Mouse (Mus musculus) heart, embryonic 10.5 days (tissue): Measurements from ENCODE around the gene Cyp2s1. TPM values are rescaled to one million over a fixed set of nuclear protein-coding genes. Genes with fewer than 3 reads are reported as not detected.

Source experiments
- DNase-seq: peaks from one replicate; pipeline ENCODE4 v3.0.0-alpha.2; 2017; ENCODE audit warnings: low spot score
- H3K27ac ChIP-seq: fragments of 300-500 bp; sonication (generic); 2 replicates; pipeline ENCODE4 v1.5.1; 2016; ENCODE audit warnings: mild to moderate bottlenecking
- H3K27me3 ChIP-seq: fragments of 300-500 bp; sonication (generic); 2 replicates; pipeline ENCODE4 v1.6.1; 2016; ENCODE audit warnings: mild to moderate bottlenecking; ENCODE audit not compliant: poor library complexity, insufficient read depth, severe bottlenecking
- H3K36me3 ChIP-seq: fragments of 300-500 bp; sonication (generic); 2 replicates; pipeline ENCODE4 v1.6.1; 2016; ENCODE audit warnings: mild to moderate bottlenecking, moderate library complexity
- H3K4me1 ChIP-seq: fragments of 300-500 bp; sonication (generic); 2 replicates; pipeline ENCODE4 v1.6.1; 2016; ENCODE audit warnings: mild to moderate bottlenecking
- H3K4me3 ChIP-seq: fragments of 300-500 bp; sonication (generic); 2 replicates; pipeline ENCODE4 v1.5.1; 2016; ENCODE audit warnings: mild to moderate bottlenecking, moderate library complexity
- H3K9me3 ChIP-seq: fragments of 300-500 bp; sonication (generic); 2 replicates; pipeline ENCODE4 v1.6.1; 2016; ENCODE audit warnings: mild to moderate bottlenecking, moderate library complexity
- WGBS: fragments of 180-500 bp; shearing (Covaris S2); methylation state at CpG from one replicate; pipeline ENCODE4 v1.1.7; 2016; 5-methylcytosine and 5-hydroxymethylcytosine counted together
- polyA plus RNA-seq: library from polyadenylated mRNA; unstranded; fragments of >200 nt; fragmentation: Nextera tagmentation; extraction: Ambion mirVana; gene quantifications from 2 replicates; pipeline ENCODE4 v1.2.1, GENCODE M21; 2016

Cyp2s1 gene
- polyA plus RNA-seq, 1 experiment from 2014 or later, result 5.5 TPM

- Histone ChIP-seq H3K4me3 (no peak overlapping the region), H3K36me3 (no peaks in the 10 kb centered on the region), H3K27ac (no peak overlapping the region), H3K9me3 (no peaks in the 10 kb centered on the region), H3K27me3 (no peaks in the 10 kb centered on the region), H3K4me1 (peaks cover 3% of the 10 kb centered on the region; the same call in 1 of the 2 replicates)
- DNase-seq, result peak; percentile 61
- WGBS, result 76% methylated on average over 10 of the region's 10 CpGs
Measured at GRCm38 (mm10) chr7:25835188-25835891, 18.6 kb upstream of the Cyp2s1 start.

- Histone ChIP-seq H3K27ac (no peak overlapping the region), H3K4me1 (peaks cover 7% of the 10 kb centered on the region; the same call in 1 of the 2 replicates), H3K9me3 (no peaks in the 10 kb centered on the region), H3K36me3 (no peaks in the 10 kb centered on the region), H3K27me3 (no peaks in the 10 kb centered on the region), H3K4me3 (no peak overlapping the region)
- 76% methylated on average over 10 of the region's 10 CpGs for WGBS
- peak; percentile 52 for DNase-seq
Measured at GRCm38 (mm10) chr7:25831557-25832530, 15.1 kb upstream of the Cyp2s1 start.

- Histone ChIP-seq H3K4me3 (no peak overlapping the region), H3K27me3 (no peaks in the 10 kb centered on the region), H3K9me3 (no peaks in the 10 kb centered on the region), H3K27ac (0 out of 2 replicates have a peak overlapping the region, but pooled peaks have one; percentile 36), H3K36me3 (no peaks in the 10 kb centered on the region), H3K4me1 (peaks cover 7% of the 10 kb centered on the region; the same call in 1 of the 2 replicates)
- WGBS, result 42% methylated on average over 2 of the region's 2 CpGs
- DNase-seq, result peak; percentile 31
Measured at GRCm38 (mm10) chr7:25830251-25830650, 13.5 kb upstream of the Cyp2s1 start.

GRCm38 (mm10) chr7:25827199-25827598 is 10.5 kb upstream of the Cyp2s1 start:
- no peak for DNase-seq
- Histone ChIP-seq H3K36me3 (no peaks in the 10 kb centered on the region), H3K4me3 (no peak overlapping the region), H3K9me3 (no peaks in the 10 kb centered on the region), H3K4me1 (peaks cover 7% of the 10 kb centered on the region; the same call in 1 of the 2 replicates), H3K27me3 (no peaks in the 10 kb centered on the region), H3K27ac (no peak overlapping the region)
- 51% methylated on average over 3 of the region's 3 CpGs for WGBS

- no peak for DNase-seq
- Histone ChIP-seq H3K4me1 (peaks cover 7% of the 10 kb centered on the region; the same call in 1 of the 2 replicates), H3K27ac (no peak overlapping the region), H3K4me3 (no peak overlapping the region), H3K27me3 (no peaks in the 10 kb centered on the region), H3K36me3 (no peaks in the 10 kb centered on the region), H3K9me3 (no peaks in the 10 kb centered on the region)
- 80% methylated on average over 6 of the region's 6 CpGs for WGBS
Measured at GRCm38 (mm10) chr7:25826029-25826428, 9.3 kb upstream of the Cyp2s1 start.

GRCm38 (mm10) chr7:25825043-25825442 is 8.3 kb upstream of the Cyp2s1 start:
- H3K27ac ChIP-seq, result no peak overlapping the region
- DNase-seq, result no peak
- H3K27me3 ChIP-seq, result no peaks in the 10 kb centered on the region
- H3K4me3 ChIP-seq, result no peak overlapping the region
- peaks cover 2% of the 10 kb centered on the region; the same call in 1 of the 2 replicates for H3K4me1 ChIP-seq
- H3K36me3 ChIP-seq, result no peaks in the 10 kb centered on the region
- WGBS, result 46% methylated on average over 9 of the region's 9 CpGs
- no peaks in the 10 kb centered on the region for H3K9me3 ChIP-seq

- no peak for DNase-seq
- Histone ChIP-seq H3K27ac (no peak overlapping the region), H3K9me3 (no peaks in the 10 kb centered on the region), H3K4me1 (peaks cover 12% of the 10 kb centered on the region), H3K4me3 (peak overlapping the region; percentile 60; the same call in 1 of the 2 replicates), H3K36me3 (no peaks in the 10 kb centered on the region), H3K27me3 (peaks cover 36% of the 10 kb centered on the region)
- WGBS, result 29% methylated on average over 7 of the region's 7 CpGs
Measured at GRCm38 (mm10) chr7:25815571-25815970, 1.1 kb downstream of the Cyp2s1 start.

- WGBS, result 71% methylated on average over 9 of the region's 9 CpGs
- Histone ChIP-seq H3K9me3 (no peaks in the 10 kb centered on the region), H3K27me3 (peaks cover 36% of the 10 kb centered on the region), H3K27ac (no peak overlapping the region), H3K4me3 (no peak overlapping the region), H3K36me3 (no peaks in the 10 kb centered on the region), H3K4me1 (peaks cover 12% of the 10 kb centered on the region)
- DNase-seq, result no peak
Measured at GRCm38 (mm10) chr7:25814711-25815110, 2.0 kb downstream of the Cyp2s1 start.

- WGBS, result 56% methylated on average over 1 of the region's 1 CpGs
- H3K4me1 ChIP-seq, result peaks cover 12% of the 10 kb centered on the region
- H3K9me3 ChIP-seq, result no peaks in the 10 kb centered on the region
- H3K27me3 ChIP-seq, result peaks cover 32% of the 10 kb centered on the region
- no peak overlapping the region for H3K27ac ChIP-seq
- H3K36me3 ChIP-seq, result no peaks in the 10 kb centered on the region
- H3K4me3 ChIP-seq, result no peak overlapping the region
- no peak for DNase-seq
Measured at GRCm38 (mm10) chr7:25812195-25812594, 4.5 kb downstream of the Cyp2s1 start.

- no peaks in the 10 kb centered on the region for H3K36me3 ChIP-seq
- WGBS, result 60% methylated on average over 2 of the region's 2 CpGs
Measured at GRCm38 (mm10) chr7:25811716-25812115, 5.0 kb downstream of the Cyp2s1 start.

GRCm38 (mm10) chr7:25805631-25806343 is 10.9 kb downstream of the Cyp2s1 start:
- no peak for DNase-seq
- no peaks in the 10 kb centered on the region for H3K36me3 ChIP-seq
- peak overlapping the region; percentile 37; the same call in 1 of the 2 replicates for H3K27ac ChIP-seq
- no peaks in the 10 kb centered on the region for H3K9me3 ChIP-seq
- H3K4me3 ChIP-seq, result peak overlapping the region; percentile 13; the same call in 1 of the 2 replicates
- H3K4me1 ChIP-seq, result peaks cover 18% of the 10 kb centered on the region
- no peaks in the 10 kb centered on the region for H3K27me3 ChIP-seq
- 27% methylated on average over 21 of the region's 21 CpGs for WGBS

More at GRCm38 (mm10) chr7:25811716-25812115, 5.0 kb downstream of the Cyp2s1 start:
- H3K27ac ChIP-seq, result no peak overlapping the region
- H3K27me3 ChIP-seq, result peaks cover 27% of the 10 kb centered on the region
- H3K4me3 ChIP-seq, result no peak overlapping the region
- peaks cover 11% of the 10 kb centered on the region for H3K4me1 ChIP-seq
- no peaks in the 10 kb centered on the region for H3K9me3 ChIP-seq
- DNase-seq, result no peak

GRCm38 (mm10) chr7:25804792-25805191 is 11.9 kb downstream of the Cyp2s1 start:
- Histone ChIP-seq H3K27ac (no peak overlapping the region), H3K27me3 (no peaks in the 10 kb centered on the region), H3K4me1 (peaks cover 18% of the 10 kb centered on the region), H3K36me3 (no peaks in the 10 kb centered on the region), H3K4me3 (no peak overlapping the region), H3K9me3 (no peaks in the 10 kb centered on the region)
- 46% methylated on average over 4 of the region's 4 CpGs for WGBS
- DNase-seq, result no peak
